Mouse (Mus musculus): ENCODE measurements at regions not wholly inside any gene's neighbourhood (a gene's known extent, or its start where the extent isn't known, plus 50 kb on each side); places are given as distances from the start of the nearest gene placed in this dataset.
"Not testable (repeated sequence)": the region's sequence is repeated elsewhere in the genome, so short reads cannot be mapped to it uniquely, and the experiment has no call there.

DNA sequence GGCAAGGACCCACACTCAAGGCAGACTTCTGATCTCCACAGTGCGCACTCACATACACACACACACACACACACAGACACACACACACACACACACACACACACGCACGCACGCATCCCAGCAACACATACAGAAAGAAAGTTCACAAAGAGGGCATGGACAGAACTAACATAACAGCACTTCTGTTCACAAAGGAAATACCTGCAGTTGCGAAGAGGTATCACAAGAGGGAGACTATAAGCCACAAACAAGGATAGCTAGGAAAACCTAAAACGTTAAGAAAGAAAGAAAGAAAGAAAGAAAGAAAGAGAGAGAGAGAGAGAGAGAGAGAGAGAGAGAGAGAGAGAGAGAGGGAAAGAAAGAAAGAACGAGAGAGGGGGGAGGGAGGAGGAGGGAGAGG, 336.9 kb downstream of the Rapgef2 start:
- not testable (repeated sequence) for H3K36me3 ChIP-seq; H3K27me3 ChIP-seq; H3K27ac ChIP-seq (replicated peaks); H3K9me3 ChIP-seq; H3K9ac ChIP-seq; H3K4me3 ChIP-seq; H3K4me1 ChIP-seq (replicated peaks); H3K4me2 ChIP-seq; ATAC-seq (ENCODE audit: low FRiP score, low read depth)
- 75% methylated on average over 6 of the region's 7 CpGs for WGBS

GRCm38 (mm10) chr3:78948700-78949099, 337.6 kb downstream of the Rapgef2 start:
- Histone ChIP-seq H3K9ac (no peak overlapping the region), H3K36me3 (no peaks in the 10 kb centered on the region), H3K4me2 (no peak overlapping the region), H3K4me1 (replicated peaks) (no peaks in the 10 kb centered on the region), H3K4me3 (no peak overlapping the region), H3K27me3 (no peaks in the 10 kb centered on the region), H3K9me3 (no peaks in the 10 kb centered on the region), H3K27ac (replicated peaks) (no peak overlapping the region)
- WGBS: 88% methylated on average over 9 of the region's 9 CpGs
- no peak; the same call in 1 of the 2 replicates for ATAC-seq (ENCODE audit: low FRiP score, low read depth)

DNA sequence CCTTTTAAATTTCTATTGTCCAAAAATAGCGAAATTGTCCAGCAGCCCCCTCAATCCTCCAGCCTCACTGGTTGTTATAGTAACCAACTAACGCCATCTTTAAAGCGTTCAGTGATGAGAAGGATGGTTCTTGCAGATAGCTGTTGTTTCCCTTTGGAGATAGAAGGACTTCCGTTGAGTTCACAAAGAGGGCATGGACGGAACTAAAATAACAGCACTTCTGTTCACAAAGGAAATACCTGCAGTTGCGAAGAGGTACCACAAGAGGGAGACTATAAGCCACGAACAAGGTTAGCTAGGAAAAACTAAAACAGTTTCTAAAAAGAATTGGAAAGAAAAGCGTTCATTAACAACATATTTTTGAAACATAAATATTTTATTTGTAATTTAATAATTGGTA, 338.1 kb downstream of the Rapgef2 start:
- Histone ChIP-seq H3K4me3 (no peak overlapping the region), H3K36me3 (no peaks in the 10 kb centered on the region), H3K27me3 (no peaks in the 10 kb centered on the region), H3K4me2 (no peak overlapping the region), H3K9ac (no peak overlapping the region), H3K9me3 (no peaks in the 10 kb centered on the region), H3K27ac (replicated peaks) (no peak overlapping the region), H3K4me1 (replicated peaks) (no peaks in the 10 kb centered on the region)
- WGBS: 30% methylated on average over 8 of the region's 8 CpGs
- no peak for ATAC-seq (ENCODE audit: low FRiP score, low read depth)

GRCm38 (mm10) chr3:78947183-78947582, 339.1 kb downstream of the Rapgef2 start:
- WGBS: 92% methylated on average over 9 of the region's 9 CpGs
- Histone ChIP-seq H3K9me3 (no peaks in the 10 kb centered on the region), H3K36me3 (no peaks in the 10 kb centered on the region), H3K4me1 (replicated peaks) (no peaks in the 10 kb centered on the region), H3K27ac (replicated peaks) (no peak overlapping the region), H3K4me2 (no peak overlapping the region), H3K27me3 (no peaks in the 10 kb centered on the region), H3K4me3 (no peak overlapping the region), H3K9ac (no peak overlapping the region)
- ATAC-seq (ENCODE audit: low FRiP score, low read depth): no peak

- Histone ChIP-seq H3K9ac (no peak overlapping the region), H3K4me1 (replicated peaks) (no peaks in the 10 kb centered on the region), H3K27me3 (no peaks in the 10 kb centered on the region), H3K27ac (replicated peaks) (no peak overlapping the region), H3K4me3 (no peak overlapping the region), H3K4me2 (no peak overlapping the region), H3K36me3 (no peaks in the 10 kb centered on the region), H3K9me3 (no peaks in the 10 kb centered on the region)
- ATAC-seq (ENCODE audit: low FRiP score, low read depth): no peak
- 75% methylated on average over 8 of the region's 8 CpGs for WGBS
Observed at GRCm38 (mm10) chr3:78944185-78944584, 342.1 kb downstream of the Rapgef2 start.

DNA sequence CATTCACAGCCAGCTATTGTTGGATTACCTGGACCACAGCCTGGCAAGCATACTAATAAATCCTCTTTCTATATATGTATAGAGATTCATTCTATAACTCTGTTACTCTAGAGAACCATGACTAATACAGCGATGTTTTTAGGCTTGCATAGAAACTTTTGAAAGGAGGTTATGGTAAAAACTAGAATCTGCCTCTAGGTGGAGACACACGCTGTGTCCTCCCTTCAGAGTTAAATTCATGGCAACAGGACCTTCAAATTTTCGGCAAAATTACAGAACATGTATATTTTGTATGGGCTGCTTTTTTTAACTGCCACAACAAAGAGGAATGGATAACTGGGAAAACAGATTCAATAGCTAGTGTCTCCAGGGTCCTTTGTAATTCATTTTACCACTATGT, 353.3 kb downstream of the Rapgef2 start:
- Histone ChIP-seq H3K27me3 (no peaks in the 10 kb centered on the region), H3K4me1 (replicated peaks) (no peaks in the 10 kb centered on the region), H3K36me3 (no peaks in the 10 kb centered on the region), H3K9ac (no peak overlapping the region), H3K27ac (replicated peaks) (no peak overlapping the region), H3K4me2 (no peak overlapping the region), H3K9me3 (no peaks in the 10 kb centered on the region), H3K4me3 (no peak overlapping the region)
- ATAC-seq (ENCODE audit: low FRiP score, low read depth): no peak
- 88% methylated on average over 3 of the region's 3 CpGs for WGBS

DNA sequence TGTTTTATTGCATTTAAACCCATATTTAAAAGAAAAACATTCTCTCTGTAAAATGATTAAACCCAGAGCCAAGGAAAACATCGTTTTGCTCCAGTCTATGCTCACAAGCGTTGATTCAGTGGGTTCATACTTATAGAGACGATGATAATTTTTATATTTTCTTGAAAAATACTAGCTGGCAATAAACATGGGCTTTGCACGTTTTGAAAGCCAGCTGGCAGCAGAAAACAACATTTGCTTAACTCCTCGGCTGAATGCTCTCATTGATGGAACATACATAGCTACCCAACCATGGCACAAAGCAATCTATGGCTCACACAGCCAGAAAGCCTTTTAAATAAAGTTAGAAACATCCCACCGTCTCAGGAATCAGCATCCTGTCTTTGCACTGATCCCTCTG, 366.5 kb downstream of the Rapgef2 start:
- Histone ChIP-seq H3K9me3 (no peaks in the 10 kb centered on the region), H3K4me3 (no peak overlapping the region), H3K4me2 (peak overlapping the region; percentile 46), H3K9ac (peak overlapping the region; percentile 13; the same call in 1 of the 2 replicates), H3K4me1 (replicated peaks) (no peaks in the 10 kb centered on the region), H3K27me3 (no peaks in the 10 kb centered on the region), H3K36me3 (no peaks in the 10 kb centered on the region), H3K27ac (replicated peaks) (no peak overlapping the region)
- 45% methylated on average over 6 of the region's 6 CpGs for WGBS
- ATAC-seq (ENCODE audit: low FRiP score, low read depth): peak; percentile 19; the same call in 1 of the 2 replicates

DNA sequence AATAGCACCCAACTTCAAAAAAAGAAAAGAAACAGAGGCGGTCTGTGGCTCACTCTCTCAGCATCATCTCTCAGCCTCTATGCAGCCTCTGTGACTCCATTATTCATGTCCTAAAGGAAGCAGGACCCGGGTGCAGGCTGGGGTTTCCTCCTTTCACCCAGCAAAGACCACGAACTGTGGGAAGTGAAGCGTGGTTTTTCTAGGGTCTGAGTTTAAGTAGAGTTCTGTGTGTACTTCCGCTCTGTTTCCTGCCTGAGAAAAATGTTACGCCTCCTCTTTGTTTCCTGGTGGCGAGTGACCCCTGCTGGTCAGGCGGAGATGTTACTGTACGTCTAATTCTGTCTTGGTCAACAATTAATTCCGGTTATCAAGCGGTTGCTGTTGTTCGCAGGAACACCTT, 366.9 kb downstream of the Rapgef2 start:
- Histone ChIP-seq H3K27ac (replicated peaks) (no peak overlapping the region), H3K9me3 (no peaks in the 10 kb centered on the region)

DNA sequence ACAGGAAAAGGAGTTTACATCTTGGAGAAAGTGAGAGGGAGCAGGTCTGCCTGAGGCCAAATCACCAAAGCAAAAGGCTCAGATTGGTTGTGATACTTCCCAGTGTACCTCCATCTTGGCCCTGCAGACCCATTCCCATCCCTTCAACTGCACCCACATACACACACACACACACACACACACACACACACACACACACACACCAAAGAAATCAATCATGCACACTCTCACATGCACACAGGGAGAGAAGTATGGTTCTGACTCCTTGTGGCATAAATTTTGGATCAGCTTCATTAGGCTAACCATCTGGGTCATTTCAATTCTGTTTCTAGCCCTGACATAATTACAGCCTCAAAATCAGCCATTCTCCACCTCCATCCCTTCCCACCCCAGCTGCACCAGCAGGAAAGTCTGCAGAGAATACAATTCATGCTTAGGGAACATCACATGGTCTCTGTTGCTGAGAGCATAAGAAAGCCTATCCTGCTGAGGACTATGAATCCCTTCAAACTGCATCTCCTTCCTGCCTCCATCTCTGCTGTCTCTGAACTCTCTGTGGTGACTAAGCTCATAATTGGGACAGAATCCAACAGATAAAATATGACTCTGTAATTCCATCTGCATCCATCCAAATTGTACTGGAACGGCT, 378.0 kb downstream of the Rapgef2 start:
- no peak overlapping the region for H3K9ac ChIP-seq
- no peak overlapping the region for H3K27ac ChIP-seq (replicated peaks)
- ATAC-seq (ENCODE audit: low FRiP score, low read depth): peak; percentile 38; the same call in 1 of the 2 replicates
- H3K4me2 ChIP-seq: no peak overlapping the region
- H3K9me3 ChIP-seq: no peaks in the 10 kb centered on the region
- peaks cover 3% of the 10 kb centered on the region; the same call in 1 of the 2 replicates for H3K4me1 ChIP-seq (replicated peaks)
- no peaks in the 10 kb centered on the region for H3K36me3 ChIP-seq
- H3K4me3 ChIP-seq: no peak overlapping the region
- no peaks in the 10 kb centered on the region for H3K27me3 ChIP-seq
- 39% methylated on average over 1 of the region's 1 CpGs for WGBS

More for the DNA sequence above, 366.9 kb downstream of the Rapgef2 start:
- ATAC-seq (ENCODE audit: low FRiP score, low read depth): peak; percentile 69
- Histone ChIP-seq H3K9ac (peak overlapping the region; percentile 13; the same call in 1 of the 2 replicates), H3K4me2 (peak overlapping the region; percentile 46), H3K27me3 (no peaks in the 10 kb centered on the region), H3K4me3 (peak overlapping the region; percentile 17), H3K4me1 (replicated peaks) (no peaks in the 10 kb centered on the region), H3K36me3 (no peaks in the 10 kb centered on the region)
- 13% methylated on average over 12 of the region's 12 CpGs for WGBS

- Histone ChIP-seq H3K4me2 (no peak overlapping the region), H3K9me3 (no peaks in the 10 kb centered on the region), H3K36me3 (no peaks in the 10 kb centered on the region), H3K9ac (no peak overlapping the region), H3K4me1 (replicated peaks) (peaks cover 3% of the 10 kb centered on the region; the same call in 1 of the 2 replicates), H3K4me3 (no peak overlapping the region), H3K27me3 (no peaks in the 10 kb centered on the region), H3K27ac (replicated peaks) (no peak overlapping the region)
- ATAC-seq (ENCODE audit: low FRiP score, low read depth): no peak; the same call in 1 of the 2 replicates
- 69% methylated on average over 7 of the region's 7 CpGs for WGBS
Observed at GRCm38 (mm10) chr3:78907778-78908177, 378.5 kb downstream of the Rapgef2 start.

DNA sequence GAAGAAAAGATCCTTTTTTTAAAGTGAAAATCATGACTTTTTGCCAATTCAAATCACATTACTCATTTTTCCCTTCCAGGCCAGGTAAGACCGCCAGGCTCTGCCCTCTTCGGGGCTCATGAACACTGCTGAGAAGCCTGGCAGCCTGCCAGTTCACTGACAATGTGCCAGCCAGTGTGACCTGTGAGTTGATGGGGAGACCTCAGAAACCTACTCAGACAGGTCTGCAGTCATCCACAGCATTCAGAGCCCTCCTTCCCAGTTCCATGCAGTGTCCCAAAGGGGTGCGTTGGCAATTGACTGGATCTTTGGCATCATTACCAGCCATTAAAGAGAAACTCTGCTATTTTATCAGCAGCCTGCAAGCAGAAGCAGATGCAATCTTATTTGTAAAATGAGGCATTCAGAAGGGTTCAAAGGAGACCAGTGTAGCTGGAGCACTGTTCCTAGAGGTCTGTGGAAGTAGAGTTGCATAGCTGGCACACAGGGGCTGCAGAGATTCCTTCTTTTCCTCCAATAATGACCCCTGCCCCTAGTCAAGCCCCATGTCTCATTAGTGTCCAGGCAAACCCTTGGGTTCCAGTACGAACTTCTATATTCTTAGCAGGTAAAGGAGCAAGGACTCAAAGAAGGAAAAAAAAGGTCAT, 384.4 kb downstream of the Rapgef2 start:
- Histone ChIP-seq H3K9me3 (no peaks in the 10 kb centered on the region), H3K9ac (no peak overlapping the region), H3K4me2 (no peak overlapping the region), H3K27me3 (no peaks in the 10 kb centered on the region), H3K4me3 (no peak overlapping the region), H3K4me1 (replicated peaks) (peaks cover 15% of the 10 kb centered on the region), H3K27ac (replicated peaks) (peak overlapping the region; percentile 47), H3K36me3 (no peaks in the 10 kb centered on the region)
- ATAC-seq (ENCODE audit: low FRiP score, low read depth): peak; percentile 74
- WGBS: 31% methylated on average over 4 of the region's 4 CpGs

- Histone ChIP-seq H3K4me2 (peak overlapping the region; percentile 20; the same call in 1 of the 2 replicates), H3K9me3 (no peaks in the 10 kb centered on the region), H3K27me3 (no peaks in the 10 kb centered on the region), H3K9ac (no peak overlapping the region), H3K27ac (replicated peaks) (peak overlapping the region; percentile 47), H3K4me3 (no peak overlapping the region), H3K4me1 (replicated peaks) (peaks cover 15% of the 10 kb centered on the region), H3K36me3 (no peaks in the 10 kb centered on the region)
- WGBS: 31% methylated on average over 11 of the region's 11 CpGs
- ATAC-seq (ENCODE audit: low FRiP score, low read depth): peak; percentile 24; the same call in 1 of the 2 replicates
Observed at GRCm38 (mm10) chr3:78901016-78901837, 385.1 kb downstream of the Rapgef2 start.
